Mouse (Mus musculus): ENCODE results near the gene Bicdl1. TPM values are rescaled to one million over a fixed set of nuclear protein-coding genes. Genes with fewer than 3 reads are reported as not detected.
"Not testable (repeated sequence)": the region's sequence is repeated elsewhere in the genome, so short reads cannot be mapped to it uniquely, and the experiment has no call there.

The Bicdl1 gene
- total RNA-seq (2021), result 1 to 10 TPM; 6.8 to 6.9 TPM
- long read RNA-seq, experiment 1, transcript Bicdl1-203 (3 exons, 1,874 nt), result major isoform, 7 of 15 reads
- long read RNA-seq, experiment 1, partial matches to known transcripts, result 0 of 15 reads
- long read RNA-seq, experiment 1, other reads (novel, unspliced or antisense), result 3 of 15 reads
- long read RNA-seq, experiment 2, partial matches to known transcripts, result 0 of 17 reads
- long read RNA-seq, experiment 2, other reads (novel, unspliced or antisense), result 8 of 17 reads

- DNase-seq (ENCODE audit: low spot score in 2 of 2), result peak; percentile 83 to 91
Measured at GRCm38 (mm10) chr5:115731001-115731731, at the start of gene Bicdl1. Gene Bicdl1, minus strand, starts transcription at chr5:115731621.

- DNase-seq (ENCODE audit: low spot score in 2 of 2), result no peak
Measured at GRCm38 (mm10) chr5:115776911-115777310, 45.5 kb upstream of the Bicdl1 start.

GRCm38 (mm10) chr5:115775350-115775749, 43.9 kb upstream of the Bicdl1 start:
- DNase-seq (ENCODE audit: low spot score in 2 of 2), result no peak

- no peak for DNase-seq (ENCODE audit: low spot score in 2 of 2)
Measured at GRCm38 (mm10) chr5:115770048-115770447, 38.6 kb upstream of the Bicdl1 start.

GRCm38 (mm10) chr5:115769116-115769515, 37.7 kb upstream of the Bicdl1 start:
- no peak for DNase-seq (ENCODE audit: low spot score in 2 of 2)

- no peak for DNase-seq (ENCODE audit: low spot score in 2 of 2)
Measured at GRCm38 (mm10) chr5:115766821-115767220, 35.4 kb upstream of the Bicdl1 start.

GRCm38 (mm10) chr5:115763981-115764380, 32.6 kb upstream of the Bicdl1 start:
- DNase-seq (ENCODE audit: low spot score in 2 of 2), result no peak

- no peak for DNase-seq (ENCODE audit: low spot score in 2 of 2)
Measured at GRCm38 (mm10) chr5:115760903-115761302, 29.5 kb upstream of the Bicdl1 start.

GRCm38 (mm10) chr5:115758431-115759180, 27.2 kb upstream of the Bicdl1 start:
- no peak for DNase-seq (ENCODE audit: low spot score in 2 of 2)

GRCm38 (mm10) chr5:115757516-115757915, 26.1 kb upstream of the Bicdl1 start:
- DNase-seq (ENCODE audit: low spot score in 2 of 2), result no peak

- DNase-seq (ENCODE audit: low spot score in 2 of 2), result no peak
Measured at GRCm38 (mm10) chr5:115755501-115755900, 24.1 kb upstream of the Bicdl1 start.

GRCm38 (mm10) chr5:115754831-115755230, 23.4 kb upstream of the Bicdl1 start:
- no peak for DNase-seq (ENCODE audit: low spot score in 2 of 2)

- no peak for DNase-seq (ENCODE audit: low spot score in 2 of 2)
Measured at GRCm38 (mm10) chr5:115752883-115753282, 21.5 kb upstream of the Bicdl1 start.

- DNase-seq (ENCODE audit: low spot score in 2 of 2), result not testable (repeated sequence)
Measured at GRCm38 (mm10) chr5:115751916-115752315, 20.5 kb upstream of the Bicdl1 start.

- DNase-seq (ENCODE audit: low spot score in 2 of 2), result no peak
Measured at GRCm38 (mm10) chr5:115748316-115748715, 16.9 kb upstream of the Bicdl1 start.

- DNase-seq (ENCODE audit: low spot score in 2 of 2), result no peak
Measured at GRCm38 (mm10) chr5:115745319-115745718, 13.9 kb upstream of the Bicdl1 start.

- no peak for DNase-seq (ENCODE audit: low spot score in 2 of 2)
Measured at GRCm38 (mm10) chr5:115738032-115738431, 6.6 kb upstream of the Bicdl1 start.

GRCm38 (mm10) chr5:115734570-115734969, 3.1 kb upstream of the Bicdl1 start:
- DNase-seq (ENCODE audit: low spot score in 2 of 2), result no peak

- DNase-seq (ENCODE audit: low spot score in 2 of 2), result peak in 1 of 2 experiments; percentile 25
Measured at GRCm38 (mm10) chr5:115732849-115733216, 1.4 kb upstream of the Bicdl1 start.

GRCm38 (mm10) chr5:115732176-115732848, 891 bp upstream of the Bicdl1 start:
- DNase-seq (ENCODE audit: low spot score in 2 of 2), result peak; percentile 34 to 39

- no peak for DNase-seq (ENCODE audit: low spot score in 2 of 2)
Measured at GRCm38 (mm10) chr5:115731732-115732175, 333 bp upstream of the Bicdl1 start.

All from gastrocnemius, postnatal 4 days (tissue).